Comparison of ENCODE assay signal across 7 mouse cellular contexts in genomic region chr12:79131178-79131675, GRCm38 (mm10). TPM values are rescaled to one million over a fixed set of nuclear protein-coding genes. Genes with fewer than 3 reads are reported as not detected.
DNase-seq lines count a peak whose midpoint lies in the region; ATAC-seq lines count a peak whose summit lies in the region.

No protein-coding gene starts in this region.

- 2% methylated on average over 22 of the region's 22 CpGs for WGBS in lung, embryonic 15.5 days
- WGBS in hindbrain, embryonic 12.5 days = under 1% methylated on average over 22 of the region's 22 CpGs
- under 1% methylated on average over 22 of the region's 22 CpGs for WGBS in midbrain, embryonic 15.5 days

- H3K4me3 ChIP-seq in lung, embryonic 15.5 days = peak overlapping the region; percentile 40
- peak overlapping the region; percentile 47 for H3K4me3 ChIP-seq in hindbrain, embryonic 12.5 days
- peak overlapping the region; percentile 63 for H3K4me3 ChIP-seq in midbrain, embryonic 15.5 days

- H3K27ac ChIP-seq in lung, embryonic 15.5 days = no peak overlapping the region
- no peak overlapping the region for H3K27ac ChIP-seq in hindbrain, embryonic 12.5 days
- H3K27ac ChIP-seq in midbrain, embryonic 15.5 days = peak overlapping the region; percentile 41

- DNase-seq in lung, postnatal 4 days = no peak
- peak; percentile 34 for DNase-seq in embryo, embryonic 10.5 days (ENCODE audit: low spot score)
- DNase-seq in left cerebral cortex, postnatal 14 days (ENCODE audit: low spot score in 2 of 2) = no peak

- peaks cover 11% of the 10 kb centered on the region; the same call in 1 of the 2 replicates for H3K4me1 ChIP-seq in lung, embryonic 15.5 days
- H3K4me1 ChIP-seq in hindbrain, embryonic 12.5 days = peaks cover 7% of the 10 kb centered on the region
- H3K4me1 ChIP-seq in midbrain, embryonic 15.5 days = peaks cover 19% of the 10 kb centered on the region; the same call in 1 of the 2 replicates

- H3K9ac ChIP-seq in lung, embryonic 15.5 days = 0 out of 2 replicates have a peak overlapping the region, but pooled peaks have one; percentile 20
- peak overlapping the region; percentile 61 for H3K9ac ChIP-seq in hindbrain, embryonic 12.5 days
- H3K9ac ChIP-seq in midbrain, embryonic 15.5 days = peak overlapping the region; percentile 55

- H3K27me3 ChIP-seq in lung, embryonic 15.5 days = peaks cover 40% of the 10 kb centered on the region
- peaks cover 38% of the 10 kb centered on the region for H3K27me3 ChIP-seq in hindbrain, embryonic 12.5 days
- H3K27me3 ChIP-seq in midbrain, embryonic 15.5 days (replicated peaks) = peaks cover 18% of the 10 kb centered on the region; the same call in 1 of the 2 replicates

- peak overlapping the region; percentile 85 for H3K4me2 ChIP-seq in lung, embryonic 15.5 days
- peak overlapping the region; percentile 92 for H3K4me2 ChIP-seq in hindbrain, embryonic 12.5 days (replicated peaks)
- H3K4me2 ChIP-seq in midbrain, embryonic 15.5 days = peak overlapping the region; percentile 82

- ATAC-seq in lung, embryonic 15.5 days (ENCODE audit: borderline replicate concordance, extremely low read depth, low FRiP score, low TSS enrichment) = no peak
- ATAC-seq in hindbrain, embryonic 12.5 days (ENCODE audit: low FRiP score) = no peak
- ATAC-seq in midbrain, embryonic 15.5 days (replicated peaks) = peak; percentile 63; the same call in 1 of the 2 replicates
- no peak for ATAC-seq in erythroblast, adult 5-6 weeks (replicated peaks; ENCODE audit: low FRiP score, poor library complexity, severe bottlenecking)

- no peaks in the 10 kb centered on the region for H3K36me3 ChIP-seq in lung, embryonic 15.5 days
- no peaks in the 10 kb centered on the region for H3K36me3 ChIP-seq in hindbrain, embryonic 12.5 days
- H3K36me3 ChIP-seq in midbrain, embryonic 15.5 days (replicated peaks) = no peaks in the 10 kb centered on the region

- H3K9me3 ChIP-seq in lung, embryonic 15.5 days = no peaks in the 10 kb centered on the region
- no peaks in the 10 kb centered on the region for H3K9me3 ChIP-seq in hindbrain, embryonic 12.5 days (replicated peaks)
- no peaks in the 10 kb centered on the region for H3K9me3 ChIP-seq in midbrain, embryonic 15.5 days

- intact Hi-C loops in left cerebral cortex, postnatal 14 days (cut with DNase I) = no loop called here

RNA-seq across cellular contexts. Expression of gene Arg2, which starts 0.7 kb away (rescaled TPM):
- polyA plus RNA-seq in lung, embryonic 15.5 days (2015; fragmentation: Nextera tagmentation; extraction: Ambion mirVana) = 4.7 and 5.0 TPM in 2 replicates
- 16.4 and 17.6 TPM in 2 replicates for polyA plus RNA-seq in hindbrain, embryonic 12.5 days (2016; fragmentation: Nextera tagmentation; extraction: Ambion mirVana)
- polyA plus RNA-seq in midbrain, embryonic 15.5 days (2015; fragmentation: Nextera tagmentation; extraction: Ambion mirVana) = 28.5 and 29.6 TPM in 2 replicates
- 1 to 10 TPM; 6.1 to 6.7 TPM for total RNA-seq in left cerebral cortex, postnatal 14 days (2021)
- 0.77 and 2.3 TPM in 2 replicates for total RNA-seq in erythroblast, adult 5-6 weeks (2015; ENCODE audit: low replicate concordance)
- total RNA-seq in erythroblast, adult 5-6 weeks (2017; ENCODE audit: low replicate concordance) = 0.43 and 1.1 TPM in 2 replicates

RNA-seq across cellular contexts. Expression of gene Vti1b, which starts 41.2 kb away (rescaled TPM):
- polyA plus RNA-seq in lung, embryonic 15.5 days (2015; fragmentation: Nextera tagmentation; extraction: Ambion mirVana) = 87.5 and 90.0 TPM in 2 replicates
- polyA plus RNA-seq in hindbrain, embryonic 12.5 days (2016; fragmentation: Nextera tagmentation; extraction: Ambion mirVana) = 126 and 131 TPM in 2 replicates
- 219 and 223 TPM in 2 replicates for polyA plus RNA-seq in midbrain, embryonic 15.5 days (2015; fragmentation: Nextera tagmentation; extraction: Ambion mirVana)
- 100 to 1,000 TPM; 190 to 192 TPM for total RNA-seq in left cerebral cortex, postnatal 14 days (2021)
- total RNA-seq in erythroblast, adult 5-6 weeks (2015; ENCODE audit: low replicate concordance) = 3.1 and 9.2 TPM in 2 replicates
- 31.4 and 41.3 TPM in 2 replicates for total RNA-seq in erythroblast, adult 5-6 weeks (2017; ENCODE audit: low replicate concordance)

RNA-seq across cellular contexts. Expression of gene Pigh, which starts 41.8 kb away (rescaled TPM):
- 23.9 and 28.6 TPM in 2 replicates for polyA plus RNA-seq in lung, embryonic 15.5 days (2015; fragmentation: Nextera tagmentation; extraction: Ambion mirVana)
- polyA plus RNA-seq in hindbrain, embryonic 12.5 days (2016; fragmentation: Nextera tagmentation; extraction: Ambion mirVana) = 27.1 and 28.3 TPM in 2 replicates
- 21.7 and 22.9 TPM in 2 replicates for polyA plus RNA-seq in midbrain, embryonic 15.5 days (2015; fragmentation: Nextera tagmentation; extraction: Ambion mirVana)
- 1 to 10 TPM; 8.8 to 9.5 TPM for total RNA-seq in left cerebral cortex, postnatal 14 days (2021)
- total RNA-seq in erythroblast, adult 5-6 weeks (2015; ENCODE audit: low replicate concordance) = 3.1 and 8.4 TPM in 2 replicates
- total RNA-seq in erythroblast, adult 5-6 weeks (2017; ENCODE audit: low replicate concordance) = 1.5 and 2.2 TPM in 2 replicates
